Mouse (Mus musculus) neural tube, embryonic 12.5 days (tissue): ENCODE data around the gene Jmjd7. TPM values are rescaled to one million over a fixed set of nuclear protein-coding genes. Genes with fewer than 3 reads are reported as not detected.

Experiments
- ATAC-seq: fragments of 200-750 bp; cut with Nextera tagmentation; 2 replicates; pipeline ENCODE4 v1.8.0; 2017; ENCODE audit warnings: low read depth, mild to moderate bottlenecking, moderate TSS enrichment, moderate library complexity; ENCODE audit not compliant: low FRiP score
- H3K27ac ChIP-seq: fragments of 300-500 bp; sonication (generic); 2 replicates; pipeline ENCODE4 v1.5.1; 2016
- H3K27me3 ChIP-seq: fragments of 300-500 bp; sonication (generic); replicated peaks from 2 replicates; pipeline ENCODE4 v1.6.1; 2016; ENCODE audit warnings: mild to moderate bottlenecking
- H3K36me3 ChIP-seq: fragments of 300-500 bp; sonication (generic); 2 replicates; pipeline ENCODE4 v1.6.1; 2016; ENCODE audit warnings: mild to moderate bottlenecking
- H3K4me1 ChIP-seq: fragments of 300-500 bp; sonication (generic); 2 replicates; pipeline ENCODE4 v1.6.1; 2016
- H3K4me2 ChIP-seq: fragments of 300-500 bp; sonication (generic); replicated peaks from 2 replicates; pipeline ENCODE4 v1.6.1; 2016; ENCODE audit warnings: mild to moderate bottlenecking
- H3K4me3 ChIP-seq: fragments of 300-500 bp; sonication (generic); 2 replicates; pipeline ENCODE4 v1.5.1; 2016
- H3K9ac ChIP-seq: fragments of 300-500 bp; sonication (generic); 2 replicates; pipeline ENCODE4 v1.6.1; 2016; ENCODE audit warnings: mild to moderate bottlenecking
- H3K9me3 ChIP-seq: fragments of 300-500 bp; sonication (generic); 2 replicates; pipeline ENCODE4 v1.6.1; 2016; ENCODE audit warnings: mild to moderate bottlenecking
- WGBS: fragments of 180-500 bp; shearing (Covaris S2); methylation state at CpG from one replicate; pipeline ENCODE4 v1.1.7; 2016; 5-methylcytosine and 5-hydroxymethylcytosine counted together
- polyA plus RNA-seq: library from polyadenylated mRNA; unstranded; fragments of >200 nt; fragmentation: Nextera tagmentation; extraction: Ambion mirVana; gene quantifications from 2 replicates; pipeline ENCODE4 v1.2.1, GENCODE M21; 2016

Jmjd7 gene
- polyA plus RNA-seq, 1 experiment from 2014 or later: 24.6 TPM

- H3K27me3 ChIP-seq: no peaks in the 10 kb centered on the region
- H3K9me3 ChIP-seq: no peaks in the 10 kb centered on the region
- H3K9ac ChIP-seq: no peak overlapping the region
- ATAC-seq: no peak
- no peak overlapping the region for H3K4me3 ChIP-seq
- H3K4me2 ChIP-seq: no peak overlapping the region
- H3K27ac ChIP-seq: no peak overlapping the region
- 96% methylated on average over 2 of the region's 2 CpGs for WGBS
- H3K4me1 ChIP-seq: no peaks in the 10 kb centered on the region
- peaks cover 42% of the 10 kb centered on the region for H3K36me3 ChIP-seq
Measured at GRCm38 (mm10) chr2:120013831-120014486, 13.3 kb upstream of the Jmjd7 start.

GRCm38 (mm10) chr2:120015882-120016281 lies 11.4 kb upstream of the Jmjd7 start:
- Histone ChIP-seq H3K4me1 (no peaks in the 10 kb centered on the region), H3K9me3 (no peaks in the 10 kb centered on the region), H3K27me3 (no peaks in the 10 kb centered on the region), H3K9ac (no peak overlapping the region), H3K4me3 (no peak overlapping the region), H3K4me2 (no peak overlapping the region), H3K27ac (no peak overlapping the region), H3K36me3 (peaks cover 59% of the 10 kb centered on the region)
- WGBS: 94% methylated on average over 4 of the region's 4 CpGs
- no peak for ATAC-seq

- 95% methylated on average over 12 of the region's 12 CpGs for WGBS
- H3K4me3 ChIP-seq: no peak overlapping the region
- H3K27ac ChIP-seq: no peak overlapping the region
- no peak overlapping the region for H3K9ac ChIP-seq
- no peaks in the 10 kb centered on the region for H3K9me3 ChIP-seq
- no peak overlapping the region for H3K4me2 ChIP-seq
- H3K36me3 ChIP-seq: peaks cover 76% of the 10 kb centered on the region
- no peaks in the 10 kb centered on the region for H3K4me1 ChIP-seq
- ATAC-seq: no peak
- no peaks in the 10 kb centered on the region for H3K27me3 ChIP-seq
Measured at GRCm38 (mm10) chr2:120017599-120017998, 9.7 kb upstream of the Jmjd7 start.

- peaks cover 49% of the 10 kb centered on the region for H3K36me3 ChIP-seq
- peaks cover 12% of the 10 kb centered on the region for H3K4me1 ChIP-seq
- no peak overlapping the region for H3K27ac ChIP-seq
- no peak overlapping the region for H3K4me3 ChIP-seq
- WGBS: 93% methylated on average over 5 of the region's 5 CpGs
- no peaks in the 10 kb centered on the region for H3K27me3 ChIP-seq
- H3K9ac ChIP-seq: no peak overlapping the region
- no peak overlapping the region for H3K4me2 ChIP-seq
- no peaks in the 10 kb centered on the region for H3K9me3 ChIP-seq
- no peak for ATAC-seq
Measured at GRCm38 (mm10) chr2:120024337-120024736, 2.9 kb upstream of the Jmjd7 start.

GRCm38 (mm10) chr2:120027950-120028331 lies 658 bp downstream of the Jmjd7 start:
- Histone ChIP-seq H3K27me3 (no peaks in the 10 kb centered on the region), H3K4me1 (peaks cover 12% of the 10 kb centered on the region), H3K4me2 (peak overlapping the region; percentile 64), H3K9me3 (no peaks in the 10 kb centered on the region), H3K9ac (peak overlapping the region; percentile 80), H3K27ac (no peak overlapping the region), H3K36me3 (peaks cover 48% of the 10 kb centered on the region), H3K4me3 (peak overlapping the region; percentile 82)
- 0 out of 2 replicates have a peak, but pooled peaks have one; percentile 2 for ATAC-seq
- 47% methylated on average over 3 of the region's 3 CpGs for WGBS

DNA sequence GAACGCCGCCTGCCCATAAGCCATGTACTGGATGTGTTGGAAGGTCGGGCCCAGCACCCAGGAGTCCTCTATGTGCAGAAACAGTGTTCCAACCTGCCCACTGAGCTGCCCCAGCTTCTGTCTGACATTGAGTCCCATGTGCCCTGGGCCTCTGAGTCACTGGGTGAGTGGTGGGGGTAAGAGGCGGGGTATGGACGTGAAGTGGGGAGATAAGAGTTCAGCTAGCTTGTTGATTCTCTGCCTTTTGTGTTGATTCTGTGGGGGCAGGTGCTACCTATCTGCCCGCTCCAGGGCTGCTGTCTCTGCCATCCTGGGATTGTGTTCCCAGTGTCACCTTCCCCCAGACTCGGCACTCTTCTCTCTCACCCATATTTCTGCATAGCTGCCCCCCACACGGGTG lies 3.1 kb downstream of the Jmjd7 start:
- no peaks in the 10 kb centered on the region for H3K27me3 ChIP-seq
- H3K4me3 ChIP-seq: no peak overlapping the region
- H3K27ac ChIP-seq: no peak overlapping the region
- H3K9ac ChIP-seq: no peak overlapping the region
- H3K9me3 ChIP-seq: no peaks in the 10 kb centered on the region
- WGBS: 91% methylated on average over 8 of the region's 8 CpGs
- H3K4me2 ChIP-seq: no peak overlapping the region
- peaks cover 12% of the 10 kb centered on the region for H3K4me1 ChIP-seq
- peaks cover 53% of the 10 kb centered on the region for H3K36me3 ChIP-seq
- ATAC-seq: no peak

DNA sequence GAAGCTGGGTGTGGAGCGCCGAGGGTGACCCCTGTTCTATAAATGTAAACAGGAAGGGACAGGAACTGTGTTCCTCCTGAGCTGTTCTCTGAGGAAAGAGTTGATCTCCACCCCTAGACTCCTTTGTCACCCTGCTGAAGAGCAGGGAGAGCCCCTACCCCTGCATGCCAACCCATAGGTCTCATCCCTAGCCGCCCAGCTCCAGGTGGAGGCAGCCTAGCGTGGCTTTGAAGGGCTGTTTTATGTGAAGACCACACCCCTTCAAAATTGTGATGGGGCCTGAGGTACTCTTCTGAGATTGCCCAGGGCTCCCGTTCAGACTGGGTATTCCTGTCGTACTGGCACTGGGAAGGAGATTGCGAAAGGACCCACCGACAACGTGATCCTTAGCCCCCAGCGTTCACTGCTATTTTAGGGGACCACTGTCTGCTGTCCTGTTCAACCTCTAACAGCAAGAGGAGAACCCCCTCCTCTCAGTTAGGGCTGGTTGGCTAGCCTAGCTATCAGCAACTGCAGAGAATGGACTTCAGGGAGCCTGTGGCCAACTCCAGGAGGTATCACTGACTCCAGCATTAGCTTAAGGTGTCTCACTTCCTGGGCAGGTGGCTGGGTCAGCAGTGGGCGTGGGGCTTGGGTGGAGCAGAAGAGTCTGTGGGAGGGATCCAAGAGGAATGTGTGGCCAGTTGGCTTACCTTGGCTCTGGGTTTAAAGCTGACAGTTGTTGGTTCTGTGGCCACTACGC lies 5.6 kb downstream of the Jmjd7 start, which contains the start of gene Pla2g4b:
Gene Pla2g4b (plus strand): TSS at position 692 of the 742 bp plus-strand sequence.
- no peak for ATAC-seq

GRCm38 (mm10) chr2:120033726-120034125 lies 6.4 kb downstream of the Jmjd7 start:
- Histone ChIP-seq H3K9me3 (no peaks in the 10 kb centered on the region), H3K4me3 (no peak overlapping the region), H3K4me1 (no peaks in the 10 kb centered on the region), H3K27ac (no peak overlapping the region), H3K36me3 (peaks cover 86% of the 10 kb centered on the region), H3K9ac (no peak overlapping the region), H3K27me3 (no peaks in the 10 kb centered on the region), H3K4me2 (no peak overlapping the region)
- ATAC-seq: no peak
- WGBS: 87% methylated on average over 5 of the region's 5 CpGs

More for the DNA sequence above, 5.6 kb downstream of the Jmjd7 start, which contains the start of gene Pla2g4b:
- H3K9me3 ChIP-seq: no peaks in the 10 kb centered on the region
- H3K36me3 ChIP-seq: peaks cover 78% of the 10 kb centered on the region
- no peak within 1 kb of the TSS for H3K27ac ChIP-seq
- H3K4me3 ChIP-seq: no peak within 1 kb of the TSS
- no peak within 1 kb of the TSS for H3K4me2 ChIP-seq
- no peaks in the 10 kb centered on the region for H3K27me3 ChIP-seq
- 89% methylated on average over 12 of the region's 12 CpGs for WGBS
- H3K4me1 ChIP-seq: peaks cover 6% of the 10 kb centered on the region
- no peak within 1 kb of the TSS for H3K9ac ChIP-seq

- H3K4me3 ChIP-seq: no peak overlapping the region
- no peak overlapping the region for H3K27ac ChIP-seq
- H3K9me3 ChIP-seq: no peaks in the 10 kb centered on the region
- ATAC-seq: no peak
- no peaks in the 10 kb centered on the region for H3K27me3 ChIP-seq
- H3K4me1 ChIP-seq: no peaks in the 10 kb centered on the region
- no peak overlapping the region for H3K9ac ChIP-seq
- H3K4me2 ChIP-seq: no peak overlapping the region
- peaks cover 95% of the 10 kb centered on the region for H3K36me3 ChIP-seq
- 94% methylated on average over 9 of the region's 9 CpGs for WGBS
Measured at GRCm38 (mm10) chr2:120037744-120038143, 10.5 kb downstream of the Jmjd7 start.

- H3K4me2 ChIP-seq: no peak overlapping the region
- H3K9me3 ChIP-seq: no peaks in the 10 kb centered on the region
- no peak for ATAC-seq
- H3K27ac ChIP-seq: no peak overlapping the region
- peaks cover 68% of the 10 kb centered on the region for H3K36me3 ChIP-seq
- no peak overlapping the region for H3K4me3 ChIP-seq
- no peaks in the 10 kb centered on the region for H3K27me3 ChIP-seq
- H3K9ac ChIP-seq: no peak overlapping the region
- WGBS: 92% methylated on average over 5 of the region's 5 CpGs
- H3K4me1 ChIP-seq: no peaks in the 10 kb centered on the region
Measured at GRCm38 (mm10) chr2:120040991-120041390, 13.7 kb downstream of the Jmjd7 start.

GRCm38 (mm10) chr2:120044101-120044603 lies 16.9 kb downstream of the Jmjd7 start:
- 56% methylated on average over 4 of the region's 4 CpGs for WGBS
- H3K36me3 ChIP-seq: peaks cover 36% of the 10 kb centered on the region

DNA sequence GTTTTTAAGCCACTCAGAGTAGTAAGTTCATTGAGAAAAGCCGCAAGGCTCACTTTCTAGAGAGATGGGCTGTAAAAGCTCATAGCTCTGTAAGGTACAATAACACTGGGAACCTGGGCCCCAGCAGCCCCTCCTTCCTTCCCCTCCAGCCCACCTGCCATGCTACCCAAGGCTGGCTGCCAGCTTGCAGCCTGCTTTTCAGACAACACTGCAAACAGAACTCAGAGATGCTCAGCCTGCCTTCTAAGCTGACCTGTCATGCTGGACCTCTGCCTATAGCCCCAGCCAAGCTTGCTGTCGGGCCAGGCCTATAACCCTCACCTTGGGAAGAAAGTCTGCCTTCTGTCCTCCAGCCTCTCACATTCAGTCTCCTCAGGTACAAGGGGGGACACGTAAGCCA lies 17.4 kb downstream of the Jmjd7 start:
- Histone ChIP-seq H3K36me3 (peaks cover 31% of the 10 kb centered on the region), H3K9me3 (no peaks in the 10 kb centered on the region), H3K4me2 (no peak overlapping the region), H3K4me1 (0 out of 2 replicates have a peak, but pooled peaks cover 9% of the 10 kb centered on the region), H3K27me3 (no peaks in the 10 kb centered on the region), H3K27ac (no peak overlapping the region), H3K9ac (no peak overlapping the region), H3K4me3 (no peak overlapping the region)
- no peak for ATAC-seq
- 67% methylated on average over 3 of the region's 3 CpGs for WGBS

More at GRCm38 (mm10) chr2:120044101-120044603, 16.9 kb downstream of the Jmjd7 start:
- 0 out of 2 replicates have a peak, but pooled peaks cover 9% of the 10 kb centered on the region for H3K4me1 ChIP-seq
- H3K27ac ChIP-seq: no peak overlapping the region
- no peak for ATAC-seq
- H3K4me3 ChIP-seq: no peak overlapping the region
- no peaks in the 10 kb centered on the region for H3K27me3 ChIP-seq
- no peak overlapping the region for H3K9ac ChIP-seq
- no peaks in the 10 kb centered on the region for H3K9me3 ChIP-seq
- H3K4me2 ChIP-seq: no peak overlapping the region
